Mouse (Mus musculus) liver, embryonic 14.5 days (tissue): ENCODE results near the gene Ptcd3.

ENCODE experiments used
- CTCF ChIP-seq: IDR thresholded peaks from 2 replicates; pipeline ENCODE4 v1.5.1; 2016; ENCODE audit warnings: antibody characterized with exemption, low read depth, control low read depth
- EP300 ChIP-seq: IDR thresholded peaks from 2 replicates; pipeline ENCODE4 v1.6.1; 2016; ENCODE audit warnings: antibody characterized with exemption, low read depth

DNA sequence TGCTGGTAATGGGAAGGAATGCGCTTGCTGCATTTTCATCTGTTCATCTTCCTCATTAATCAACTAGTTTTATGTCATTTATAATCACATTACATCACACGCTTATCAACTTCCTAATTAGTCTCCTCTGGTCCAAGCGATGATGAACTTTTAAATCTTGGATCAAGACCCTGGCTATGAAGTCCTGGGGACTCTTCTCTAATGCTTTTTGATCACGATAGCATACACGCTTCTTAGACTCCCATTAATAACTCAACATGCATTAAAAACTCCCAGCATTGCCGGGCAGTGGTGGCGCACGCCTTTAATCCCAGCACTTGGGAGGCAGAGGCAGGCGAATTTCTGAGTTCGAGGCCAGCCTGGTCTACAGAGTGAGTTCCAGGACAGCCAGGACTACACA, 834 bp upstream of the Ptcd3 start:
- no peak for TF ChIP-seq CTCF
- no peak for TF ChIP-seq EP300
